Mouse (Mus musculus) kidney, adult 2 months (tissue): ENCODE measurements at regions not wholly inside any gene's neighbourhood (a gene's known extent, or its start where the extent isn't known, plus 50 kb on each side); places are given as distances from the start of the nearest gene placed in this dataset.

Experiments used
- DNase-seq: peaks from one replicate; pipeline ENCODE4 v3.0.0; 2021
- H3K27ac ChIP-seq: fragments of 200-500 bp; 2 replicates; pipeline ENCODE4 v1.5.1; 2012; ENCODE audit warnings: low read depth, low read length, control low read depth, inconsistent platforms; ENCODE audit not compliant: insufficient read depth
- H3K27me3 ChIP-seq: fragments of 200-500 bp; replicated peaks from 2 replicates; pipeline ENCODE4 v1.6.1; 2012; ENCODE audit warnings: mild to moderate bottlenecking, moderate library complexity, low read length, inconsistent platforms; ENCODE audit not compliant: control insufficient read depth, insufficient read depth
- H3K36me3 ChIP-seq: fragments of 200-500 bp; 2 replicates; pipeline ENCODE4 v1.6.1; 2012; ENCODE audit warnings: mild to moderate bottlenecking, moderate library complexity, low read length, inconsistent platforms; ENCODE audit not compliant: control insufficient read depth, insufficient read depth
- H3K4me1 ChIP-seq: fragments of 200-500 bp; 2 replicates; pipeline ENCODE4 v1.6.1; 2011; ENCODE audit warnings: low read length; ENCODE audit not compliant: control insufficient read depth, insufficient read depth
- H3K4me3 ChIP-seq: fragments of 200-500 bp; 2 replicates; pipeline ENCODE4 v1.5.1; 2011; ENCODE audit warnings: mild to moderate bottlenecking, low read depth, low read length, control low read depth; ENCODE audit not compliant: insufficient read depth
- CTCF ChIP-seq: fragments of 200-500 bp; conservative IDR thresholded peaks from 2 replicates; pipeline ENCODE4 v1.5.1; 2011; ENCODE audit warnings: low read depth, mild to moderate bottlenecking, control low read depth, low read length, moderate library complexity, mixed read lengths; ENCODE audit not compliant: insufficient read depth, insufficient read length
- POLR2A ChIP-seq: fragments of 200-500 bp; IDR thresholded peaks from one replicate; pipeline ENCODE4 v1.6.1; 2011; ENCODE audit warnings: low read depth, low read length, control low read depth
- WGBS: fragments of 180-500 bp; shearing (Covaris S2); methylation state at CpG from one replicate; pipeline ENCODE4 v1.1.7; 2018; 5-methylcytosine and 5-hydroxymethylcytosine counted together

GRCm38 (mm10) chr12:97424726-97425125 is 834.5 kb downstream of the Galc start:
- H3K4me1 ChIP-seq: no peaks in the 10 kb centered on the region
- WGBS: 78% methylated on average over 3 of the region's 3 CpGs

GRCm38 (mm10) chr12:97403440-97403839 is 855.8 kb downstream of the Galc start:
- TF ChIP-seq POLR2A (no peak), CTCF (no peak)
- H3K27me3 ChIP-seq: no peaks in the 10 kb centered on the region
- no peaks in the 10 kb centered on the region for H3K4me1 ChIP-seq
- 35% methylated on average over 3 of the region's 3 CpGs for WGBS
- DNase-seq: no peak
- H3K36me3 ChIP-seq: no peaks in the 10 kb centered on the region
- H3K4me3 ChIP-seq: no peak overlapping the region
- H3K27ac ChIP-seq: no peak overlapping the region

More at GRCm38 (mm10) chr12:97424726-97425125, 834.5 kb downstream of the Galc start:
- no peaks in the 10 kb centered on the region for H3K36me3 ChIP-seq
- no peak overlapping the region for H3K4me3 ChIP-seq
- no peak for TF ChIP-seq CTCF
- no peak for TF ChIP-seq POLR2A
- DNase-seq: no peak
- H3K27ac ChIP-seq: no peak overlapping the region
- H3K27me3 ChIP-seq: no peaks in the 10 kb centered on the region

- WGBS: 29% methylated on average over 10 of the region's 10 CpGs
- no peaks in the 10 kb centered on the region for H3K27me3 ChIP-seq
- no peak for DNase-seq
- H3K36me3 ChIP-seq: no peaks in the 10 kb centered on the region
- no peak for TF ChIP-seq CTCF
- TF ChIP-seq POLR2A: no peak
- H3K27ac ChIP-seq: no peak overlapping the region
- H3K4me3 ChIP-seq: no peak overlapping the region
- H3K4me1 ChIP-seq: no peaks in the 10 kb centered on the region
These were observed 856.6 kb downstream of the Galc start for GRCm38 (mm10) chr12:97402412-97403396.

- TF ChIP-seq POLR2A (no peak), CTCF (no peak)
- 19% methylated on average over 3 of the region's 3 CpGs for WGBS
- no peaks in the 10 kb centered on the region for H3K4me1 ChIP-seq
- no peak for DNase-seq
- H3K36me3 ChIP-seq: no peaks in the 10 kb centered on the region
- no peak overlapping the region for H3K4me3 ChIP-seq
- no peaks in the 10 kb centered on the region for H3K27me3 ChIP-seq
- no peak overlapping the region for H3K27ac ChIP-seq
These were observed 860.7 kb downstream of the Galc start for GRCm38 (mm10) chr12:97398582-97398945.

- Histone ChIP-seq H3K4me1 (no peaks in the 10 kb centered on the region), H3K4me3 (no peak overlapping the region), H3K27me3 (no peaks in the 10 kb centered on the region), H3K27ac (no peak overlapping the region), H3K36me3 (no peaks in the 10 kb centered on the region)
- DNase-seq: no peak
- 46% methylated on average over 5 of the region's 7 CpGs for WGBS
- TF ChIP-seq POLR2A (no peak), CTCF (no peak)
These were observed 861.2 kb downstream of the Galc start for GRCm38 (mm10) chr12:97397850-97398581.

GRCm38 (mm10) chr12:97361804-97362203 is 897.5 kb downstream of the Galc start:
- Histone ChIP-seq H3K27me3 (no peaks in the 10 kb centered on the region), H3K27ac (no peak overlapping the region), H3K4me3 (no peak overlapping the region), H3K36me3 (no peaks in the 10 kb centered on the region), H3K4me1 (no peaks in the 10 kb centered on the region)
- DNase-seq: no peak
- TF ChIP-seq CTCF: no peak
- TF ChIP-seq POLR2A: no peak
- WGBS: 78% methylated on average over 3 of the region's 3 CpGs

GRCm38 (mm10) chr12:97360656-97361055 is 898.6 kb downstream of the Galc start:
- no peak for DNase-seq
- no peaks in the 10 kb centered on the region for H3K27me3 ChIP-seq
- H3K4me3 ChIP-seq: no peak overlapping the region
- H3K4me1 ChIP-seq: no peaks in the 10 kb centered on the region
- 33% methylated on average over 2 of the region's 2 CpGs for WGBS
- no peak overlapping the region for H3K27ac ChIP-seq
- no peaks in the 10 kb centered on the region for H3K36me3 ChIP-seq
- TF ChIP-seq POLR2A (no peak), CTCF (no peak)
